Mouse (Mus musculus): ENCODE data around the gene Fgf4.

GRCm38 (mm10) chr7:144887672-144888071 lies 40.5 kb downstream of the Fgf4 start:
- TF ChIP-seq EP300 (IDR thresholded peaks at IDR 0.05; ENCODE audit: insufficient read depth, low read depth, low read length) (no peak), CTCF (IDR thresholded peaks at IDR 0.05; ENCODE audit: low read depth, low read length) (peak; percentile 56)

Measured in ES-Bruce4 (cell line).